In the genomic region with DNA sequence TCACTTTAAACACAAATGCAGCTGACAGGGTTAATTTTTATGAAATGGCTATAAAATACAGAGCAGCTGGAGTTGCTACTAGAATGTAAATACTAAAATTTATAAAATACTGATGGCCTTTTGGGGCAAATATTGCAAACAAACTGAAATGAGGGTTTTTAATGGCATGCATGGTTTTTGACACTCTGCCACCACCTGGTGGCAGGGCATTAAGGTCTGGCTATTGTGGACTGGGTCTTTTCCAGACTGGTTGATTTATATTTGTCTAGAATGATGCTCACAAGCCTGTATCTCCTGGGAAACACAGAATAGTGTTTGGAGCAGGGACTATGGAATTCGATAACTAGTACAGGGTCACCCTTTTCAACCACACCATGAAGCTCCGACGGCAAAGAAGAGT, we compare ENCODE assay signal across 10 mouse cellular contexts. TPM values are rescaled to one million over a fixed set of nuclear protein-coding genes. Genes with fewer than 3 reads are reported as not detected.
DNase-seq lines count a peak whose midpoint lies in the region; ATAC-seq and TF ChIP-seq lines count a peak whose summit lies in the region.
"Had no signal": no experiment of that assay in that cellular context is flagged by ENCODE, and none has a peak within 500 bp of the region (broad histone marks: within the 10 kb centered on the region; RNA-seq: fewer than 3 reads in every experiment).

No protein-coding gene starts in this region.

- H3K4me1 ChIP-seq in limb, embryonic 11.5 days (ENCODE audit: control insufficient read depth, insufficient read depth, low read length): peaks cover 4% of the 10 kb centered on the region; the same call in 1 of the 2 replicates

- peak; percentile 24 to 32 for DNase-seq in cerebellum, postnatal 14 days
- no peak for DNase-seq in cerebellum, adult 18-20 months
- peak in 1 of 2 experiments; percentile 38 for DNase-seq in layer of hippocampus, adult 2 months (ENCODE audit: low spot score in 2 of 2)
- no peak for DNase-seq in layer of hippocampus, adult 9-11 months
- no peak for DNase-seq in Patski (ENCODE audit: low read depth, low spot score)
- DNase-seq in limb, embryonic 11.5 days (ENCODE audit: low spot score): peak; percentile 28
- DNase-seq in thymus, postnatal 25 days: peak; percentile 35
- no peak for DNase-seq in cerebellum, adult 9-11 months

- in situ Hi-C loops in Patski (cut with MboI; ENCODE audit: low pct_unique_long_range_greater_than_20kb): loop anchor here (10.0 kb wide), 2 partner anchors 209 to 319 kb away; no protein-coding TSS in a partner anchor

- H3K4me3 ChIP-seq in layer of hippocampus, adult 2 months: no peak overlapping the region
- H3K4me3 ChIP-seq in limb, embryonic 11.5 days (ENCODE audit: low read depth, low read length): no peak overlapping the region
- H3K4me3 ChIP-seq: erythroblast, embryonic 14.5 days; limb, embryonic 13.5 days had no signal

- H3K4me2 ChIP-seq in limb, embryonic 11.5 days (ENCODE audit: low read depth, severe bottlenecking): no peak overlapping the region
- H3K4me2 ChIP-seq: limb, embryonic 13.5 days had no signal

- POLR2A ChIA-PET in Patski (lab: Charles Lee): interaction anchor here (1.6 kb wide), 1 partner anchor 17 kb away, joined by 4 read pairs; no protein-coding TSS in a partner anchor

- no peaks in the 10 kb centered on the region for H3K36me3 ChIP-seq in limb, embryonic 11.5 days (ENCODE audit: control insufficient read depth, insufficient read depth, low read length)
- H3K36me3 ChIP-seq: limb, embryonic 13.5 days had no signal

- no peak overlapping the region for H3K27ac ChIP-seq in layer of hippocampus, adult 2 months
- no peak overlapping the region for H3K27ac ChIP-seq in limb, embryonic 11.5 days (replicated peaks; ENCODE audit: low read depth, low read length)
- H3K27ac ChIP-seq: limb, embryonic 13.5 days had no signal

- H3K9ac ChIP-seq in limb, embryonic 11.5 days (ENCODE audit: low read length): no peak overlapping the region
- H3K9ac ChIP-seq: limb, embryonic 13.5 days had no signal

- no peaks in the 10 kb centered on the region for H3K27me3 ChIP-seq in Patski
- H3K27me3 ChIP-seq in limb, embryonic 11.5 days (ENCODE audit: control insufficient read depth, insufficient read depth, low read length): no peaks in the 10 kb centered on the region

- no peaks in the 10 kb centered on the region for H3K9me3 ChIP-seq in limb, embryonic 11.5 days (ENCODE audit: control insufficient read depth, low read length)
- H3K9me3 ChIP-seq: limb, embryonic 13.5 days had no signal

- ATAC-seq in Patski: no peak
- ATAC-seq in limb, embryonic 11.5 days (ENCODE audit: insufficient number of reproducible peaks, low FRiP score, low TSS enrichment, low read depth): no peak

- CTCF ChIA-PET in Patski (lab: Charles Lee): interaction anchor here (0.6 to 6.7 kb wide), 22 partner anchors 10 to 224 kb away, joined by 3 to 29 read pairs (median 4); no protein-coding TSS in a partner anchor

- 83% methylated on average over 3 of the region's 3 CpGs for WGBS in limb, embryonic 11.5 days

- TF ChIP-seq CTCF in layer of hippocampus, adult 2 months (conservative IDR thresholded peaks at IDR 0.05): peak; percentile 81
- peak; percentile 92 for TF ChIP-seq CTCF in Patski (IDR thresholded peaks at IDR 0.05)

RNA-seq across cellular contexts. Expression of a gene that starts 32.1 kb away (rescaled TPM):
- total RNA-seq in layer of hippocampus, adult 2 months (2021): 1 to 10 TPM; 1.8 to 2.9 TPM
- 20.1 TPM for polyA plus RNA-seq in Patski (2021)
- 14.6 and 16.6 TPM in 2 replicates for polyA plus RNA-seq in limb, embryonic 11.5 days (2014; fragmentation: Nextera tagmentation; extraction: Ambion mirVana)

RNA-seq across cellular contexts. Expression of a gene that starts 50.4 kb away (rescaled TPM):
- not detected for total RNA-seq in layer of hippocampus, adult 2 months (2021)
- 0.47 TPM for polyA plus RNA-seq in Patski (2021)
- polyA plus RNA-seq in limb, embryonic 11.5 days (2014; fragmentation: Nextera tagmentation; extraction: Ambion mirVana): 0.44 and 0.63 TPM in 2 replicates
- polyA plus RNA-seq: erythroblast, embryonic 14.5 days had no signal

Comparison
In these comparisons a context has a peak if more than half of its experiments do, and no peak if none do; other contexts are left out.
1. DNase-seq: peak in cerebellum, postnatal 14 days (2 of 2), limb, embryonic 11.5 days (single experiment) and thymus, postnatal 25 days (single experiment); none in cerebellum, adult 18-20 months (0 of 2), layer of hippocampus, adult 9-11 months (single experiment), Patski (single experiment) and cerebellum, adult 9-11 months (single experiment).